Mouse (Mus musculus) bone marrow macrophage, adult 2 months (primary cell): ENCODE results near the gene Col5a3.

ENCODE experiments used
- CTCF ChIP-seq: IDR thresholded peaks from 2 replicates; pipeline ENCODE4 v1.5.1; 2012; ENCODE audit warnings: low read depth, mild to moderate bottlenecking, low read length, moderate library complexity
- POLR2A ChIP-seq: IDR thresholded peaks from 2 replicates; pipeline ENCODE4 v1.6.1; 2012; ENCODE audit warnings: mild to moderate bottlenecking, low read depth, low read length, borderline replicate concordance

DNA sequence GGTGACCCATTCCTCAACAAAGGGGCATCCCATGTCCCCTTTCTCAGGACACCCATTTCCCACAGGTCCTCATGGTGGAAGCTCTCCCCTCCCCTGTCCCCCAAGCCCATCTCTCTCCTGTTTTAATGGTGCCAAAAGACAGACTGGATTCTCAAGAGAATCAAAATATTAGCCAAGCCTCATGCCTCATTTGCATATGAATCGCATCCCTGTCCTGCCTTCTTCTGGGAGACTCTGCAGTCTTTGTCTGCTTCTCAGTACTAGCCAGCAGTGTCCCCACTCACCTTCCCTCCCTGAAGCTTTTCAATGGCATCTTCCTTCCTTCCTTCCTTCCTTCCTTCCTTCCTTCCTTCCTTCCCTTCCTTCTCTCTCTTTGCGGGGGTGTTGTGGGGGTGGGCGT is 67.2 kb downstream of the Col5a3 start:
- TF ChIP-seq CTCF (no peak), POLR2A (no peak)
